Mouse (Mus musculus) MEL (cell line): ENCODE results near the gene Nup93.

Experiments
- BHLHE40 ChIP-seq: IDR thresholded peaks from 2 replicates; pipeline ENCODE4 v1.6.1; 2012; ENCODE audit warnings: low read depth, mild to moderate bottlenecking, inconsistent platforms, low read length, improper control_type of control experiment, borderline replicate concordance
- CHD2 ChIP-seq: IDR thresholded peaks from 2 replicates; pipeline ENCODE4 v1.6.1; 2011; ENCODE audit warnings: low read length, improper control_type of control experiment
- CTCF ChIP-seq, 3 experiments: IDR thresholded peaks in 2 of 3; conservative IDR thresholded peaks in 1 of 3; 2 replicates each; pipeline ENCODE4 v1.5.1; 2011 to 2012; ENCODE audit warnings: low read length in 3 of 3, low read depth in 2 of 3, mild to moderate bottlenecking in 2 of 3, improper control_type of control experiment in 1 of 3, inconsistent platforms in 1 of 3, mixed read lengths in 1 of 3, moderate library complexity in 1 of 3; ENCODE audit not compliant: control insufficient read depth in 1 of 3, insufficient read depth in 1 of 3, poor library complexity in 1 of 3, severe bottlenecking in 1 of 3
- E2F4 ChIP-seq: IDR thresholded peaks from 2 replicates; pipeline ENCODE4 v1.6.1; 2011; ENCODE audit warnings: low read depth, low read length, improper control_type of control experiment, borderline replicate concordance
- EP300 ChIP-seq, 2 experiments: IDR thresholded peaks; 2 replicates each; pipeline ENCODE4 v1.6.1; 2011; ENCODE audit warnings: improper control_type of control experiment in 2 of 2, low read length in 2 of 2, low read depth in 1 of 2, mild to moderate bottlenecking in 1 of 2
- GATA1 ChIP-seq: IDR thresholded peaks from 2 replicates; pipeline ENCODE4 v1.6.1; 2011; ENCODE audit warnings: low read depth, low read length, improper control_type of control experiment
- MAFK ChIP-seq: IDR thresholded peaks from 2 replicates; pipeline ENCODE4 v1.6.1; 2011; ENCODE audit warnings: low read depth, mild to moderate bottlenecking, low read length, improper control_type of control experiment, borderline replicate concordance
- MEF2A ChIP-seq: IDR thresholded peaks from 2 replicates; pipeline ENCODE4 v1.6.1; 2014; ENCODE audit warnings: low read depth, mild to moderate bottlenecking, inconsistent platforms, low read length, improper control_type of control experiment; ENCODE audit not compliant: poor library complexity, insufficient replicate concordance, severe bottlenecking; ENCODE audit errors: extremely low read depth
- NRF1 ChIP-seq: IDR thresholded peaks from 2 replicates; pipeline ENCODE4 v1.6.1; 2014; ENCODE audit warnings: low read depth, mild to moderate bottlenecking, inconsistent platforms, low read length, improper control_type of control experiment, moderate library complexity; ENCODE audit not compliant: poor library complexity, insufficient read depth, severe bottlenecking
- POLR2A ChIP-seq, 2 experiments: IDR thresholded peaks; 2 replicates each; pipeline ENCODE4 v1.6.1; 2011 to 2012; ENCODE audit warnings: low read length in 2 of 2, mild to moderate bottlenecking in 2 of 2, control low read depth in 1 of 2, improper control_type of control experiment in 1 of 2, low read depth in 1 of 2, moderate library complexity in 1 of 2; ENCODE audit not compliant: control insufficient read depth in 1 of 2, insufficient read depth in 1 of 2, poor library complexity in 1 of 2
- POLR2AphosphoS2 ChIP-seq: IDR thresholded peaks from 2 replicates; pipeline ENCODE4 v1.6.1; 2011; ENCODE audit warnings: low read length, improper control_type of control experiment
- RAD21 ChIP-seq: IDR thresholded peaks from 2 replicates; pipeline ENCODE4 v1.6.1; 2011; ENCODE audit warnings: mild to moderate bottlenecking, low read depth, low read length, improper control_type of control experiment
- USF2 ChIP-seq, 2 experiments: IDR thresholded peaks; 2 replicates each; pipeline ENCODE4 v1.6.1; 2011 to 2012; ENCODE audit warnings: improper control_type of control experiment in 2 of 2, low read length in 2 of 2, borderline replicate concordance in 1 of 2, inconsistent platforms in 1 of 2, low read depth in 1 of 2, mild to moderate bottlenecking in 1 of 2; ENCODE audit not compliant: insufficient read depth in 1 of 2

- TF ChIP-seq CTCF (IDR thresholded peaks at IDR 0.05 in 2 of 3, conservative IDR thresholded peaks at IDR 0.05 in 1 of 3; ENCODE audit: control insufficient read depth in 1 of 3, insufficient read depth in 1 of 3, low read depth in 2 of 3, low read length in 3 of 3, poor library complexity in 1 of 3, severe bottlenecking in 1 of 3) (no peak), POLR2A (IDR thresholded peaks at IDR 0.05; ENCODE audit: control insufficient read depth in 1 of 2, insufficient read depth in 1 of 2, low read depth in 1 of 2, low read length in 2 of 2, poor library complexity in 1 of 2) (no peak), RAD21 (no peak), NRF1 (no peak), MAFK (no peak), POLR2AphosphoS2 (no peak), GATA1 (no peak), USF2 (IDR thresholded peaks at IDR 0.05; ENCODE audit: borderline replicate concordance in 1 of 2, insufficient read depth in 1 of 2, low read depth in 1 of 2, low read length in 2 of 2) (no peak), EP300 (IDR thresholded peaks at IDR 0.05; ENCODE audit: low read depth in 1 of 2, low read length in 2 of 2) (no peak), MEF2A (no peak), CHD2 (no peak), BHLHE40 (no peak), E2F4 (no peak)
These were observed 52.2 kb downstream of the Nup93 start for GRCm38 (mm10) chr8:94266344-94267191.
